Mouse (Mus musculus): Measurements from ENCODE around the gene Nav2.

DNA sequence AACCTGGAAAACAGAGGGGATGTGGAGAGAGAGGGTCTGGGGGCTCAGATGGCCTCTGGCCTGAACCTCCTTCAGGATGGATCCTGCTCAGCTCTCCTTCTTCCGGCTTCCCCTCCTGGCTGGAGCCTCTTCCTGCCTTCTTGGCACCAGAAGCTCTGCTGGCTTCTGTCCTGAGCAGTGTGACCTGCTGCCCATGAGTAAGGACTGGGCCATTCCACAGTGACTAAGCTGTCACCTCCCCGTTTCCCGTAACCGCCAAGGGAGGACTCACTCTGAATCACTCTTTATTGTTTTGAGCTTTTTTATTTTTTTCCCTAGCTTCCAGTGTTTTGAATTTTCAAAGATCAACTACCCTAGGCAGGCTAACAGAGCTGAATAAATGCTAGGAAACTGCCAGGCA is 304.5 kb downstream of the Nav2 start:
- no peak for TF ChIP-seq GATA1 (IDR thresholded peaks at IDR 0.05; ENCODE audit: borderline replicate concordance, low read length)
- no peak for TF ChIP-seq CTCF (IDR thresholded peaks at IDR 0.05; ENCODE audit: low read depth, low read length)
- no peak for TF ChIP-seq POLR2AphosphoS5 (IDR thresholded peaks at IDR 0.05; ENCODE audit: insufficient replicate concordance, low read depth, low read length)
- TF ChIP-seq GATA2 (IDR thresholded peaks at IDR 0.05; ENCODE audit: borderline replicate concordance, low read depth, low read length): no peak
